Mouse (Mus musculus): ENCODE results near the gene Blvrb. TPM values are rescaled to one million over a fixed set of nuclear protein-coding genes. Genes with fewer than 3 reads are reported as not detected.
A peak's percentile ranks its signal among the peaks of the same experiment; 100 is the strongest.

The Blvrb gene
- polyA plus RNA-seq, 1 experiment: 496 TPM

GRCm38 (mm10) chr7:27448421-27449206, 836 bp downstream of the Blvrb start:
- 0 out of 2 replicates have a peak, but pooled peaks have one; percentile 67 for TF ChIP-seq POLR2A (IDR thresholded peaks at IDR 0.05; ENCODE audit: borderline replicate concordance, low read depth, low read length)
- no peak for TF ChIP-seq CTCF (IDR thresholded peaks at IDR 0.05; ENCODE audit: low read depth, low read length)
- peak overlapping the region; percentile 70 for H3K4me3 ChIP-seq (ENCODE audit: insufficient read depth, low read length)
- H3K27ac ChIP-seq (ENCODE audit: insufficient read depth, low read depth, low read length): peak overlapping the region; percentile 86
- H3K4me1 ChIP-seq (ENCODE audit: control insufficient read depth, insufficient read depth, low read length): peaks cover 34% of the 10 kb centered on the region

- peaks cover 34% of the 10 kb centered on the region for H3K4me1 ChIP-seq (ENCODE audit: control insufficient read depth, insufficient read depth, low read length)
- H3K4me3 ChIP-seq (ENCODE audit: insufficient read depth, low read length): peak overlapping the region; percentile 70
Measured at GRCm38 (mm10) chr7:27449256-27449862, 1.6 kb downstream of the Blvrb start.

GRCm38 (mm10) chr7:27451359-27451758, 3.6 kb downstream of the Blvrb start:
- Histone ChIP-seq H3K4me1 (ENCODE audit: control insufficient read depth, insufficient read depth, low read length) (peaks cover 41% of the 10 kb centered on the region), H3K27ac (ENCODE audit: insufficient read depth, low read depth, low read length) (peak overlapping the region; percentile 54), H3K4me3 (ENCODE audit: insufficient read depth, low read length) (no peak overlapping the region)
- TF ChIP-seq POLR2A (IDR thresholded peaks at IDR 0.05; ENCODE audit: borderline replicate concordance, low read depth, low read length) (no peak), CTCF (IDR thresholded peaks at IDR 0.05; ENCODE audit: low read depth, low read length) (no peak)

More at GRCm38 (mm10) chr7:27449256-27449862, 1.6 kb downstream of the Blvrb start:
- H3K27ac ChIP-seq (ENCODE audit: insufficient read depth, low read depth, low read length): peak overlapping the region; percentile 86
- TF ChIP-seq POLR2A (IDR thresholded peaks at IDR 0.05; ENCODE audit: borderline replicate concordance, low read depth, low read length): no peak
- no peak for TF ChIP-seq CTCF (IDR thresholded peaks at IDR 0.05; ENCODE audit: low read depth, low read length)

GRCm38 (mm10) chr7:27452206-27452770, 4.5 kb downstream of the Blvrb start:
- Histone ChIP-seq H3K4me3 (ENCODE audit: insufficient read depth, low read length) (no peak overlapping the region), H3K4me1 (ENCODE audit: control insufficient read depth, insufficient read depth, low read length) (peaks cover 34% of the 10 kb centered on the region), H3K27ac (ENCODE audit: insufficient read depth, low read depth, low read length) (no peak overlapping the region)
- TF ChIP-seq POLR2A (IDR thresholded peaks at IDR 0.05; ENCODE audit: borderline replicate concordance, low read depth, low read length): no peak
- no peak for TF ChIP-seq CTCF (IDR thresholded peaks at IDR 0.05; ENCODE audit: low read depth, low read length)

GRCm38 (mm10) chr7:27454461-27455121, 6.8 kb downstream of the Blvrb start:
- no peak for TF ChIP-seq CTCF (IDR thresholded peaks at IDR 0.05; ENCODE audit: low read depth, low read length)
- no peak for TF ChIP-seq POLR2A (IDR thresholded peaks at IDR 0.05; ENCODE audit: borderline replicate concordance, low read depth, low read length)
- 0 out of 2 replicates have a peak overlapping the region, but pooled peaks have one; percentile 2 for H3K27ac ChIP-seq (ENCODE audit: insufficient read depth, low read depth, low read length)
- H3K4me1 ChIP-seq (ENCODE audit: control insufficient read depth, insufficient read depth, low read length): peaks cover 28% of the 10 kb centered on the region
- no peak overlapping the region for H3K4me3 ChIP-seq (ENCODE audit: insufficient read depth, low read length)

GRCm38 (mm10) chr7:27455273-27455672, 7.5 kb downstream of the Blvrb start:
- peaks cover 23% of the 10 kb centered on the region for H3K4me1 ChIP-seq (ENCODE audit: control insufficient read depth, insufficient read depth, low read length)
- no peak overlapping the region for H3K27ac ChIP-seq (ENCODE audit: insufficient read depth, low read depth, low read length)
- no peak overlapping the region for H3K4me3 ChIP-seq (ENCODE audit: insufficient read depth, low read length)
- TF ChIP-seq POLR2A (IDR thresholded peaks at IDR 0.05; ENCODE audit: borderline replicate concordance, low read depth, low read length) (no peak), CTCF (IDR thresholded peaks at IDR 0.05; ENCODE audit: low read depth, low read length) (no peak)

- no peak overlapping the region for H3K27ac ChIP-seq (ENCODE audit: insufficient read depth, low read depth, low read length)
- H3K4me1 ChIP-seq (ENCODE audit: control insufficient read depth, insufficient read depth, low read length): peaks cover 7% of the 10 kb centered on the region
- TF ChIP-seq POLR2A (IDR thresholded peaks at IDR 0.05; ENCODE audit: borderline replicate concordance, low read depth, low read length): no peak
- TF ChIP-seq CTCF (IDR thresholded peaks at IDR 0.05; ENCODE audit: low read depth, low read length): no peak
- no peak overlapping the region for H3K4me3 ChIP-seq (ENCODE audit: insufficient read depth, low read length)
Measured at GRCm38 (mm10) chr7:27458614-27459013, 10.8 kb downstream of the Blvrb start.

GRCm38 (mm10) chr7:27459640-27460039, 11.9 kb downstream of the Blvrb start:
- TF ChIP-seq CTCF (IDR thresholded peaks at IDR 0.05; ENCODE audit: low read depth, low read length) (no peak), POLR2A (IDR thresholded peaks at IDR 0.05; ENCODE audit: borderline replicate concordance, low read depth, low read length) (no peak)
- H3K27ac ChIP-seq (ENCODE audit: insufficient read depth, low read depth, low read length): no peak overlapping the region
- peaks cover 7% of the 10 kb centered on the region for H3K4me1 ChIP-seq (ENCODE audit: control insufficient read depth, insufficient read depth, low read length)
- no peak overlapping the region for H3K4me3 ChIP-seq (ENCODE audit: insufficient read depth, low read length)

GRCm38 (mm10) chr7:27460477-27460876, 12.7 kb downstream of the Blvrb start:
- TF ChIP-seq POLR2A (IDR thresholded peaks at IDR 0.05; ENCODE audit: borderline replicate concordance, low read depth, low read length) (no peak), CTCF (IDR thresholded peaks at IDR 0.05; ENCODE audit: low read depth, low read length) (no peak)
- no peak overlapping the region for H3K4me3 ChIP-seq (ENCODE audit: insufficient read depth, low read length)
- H3K27ac ChIP-seq (ENCODE audit: insufficient read depth, low read depth, low read length): no peak overlapping the region
- peaks cover 2% of the 10 kb centered on the region for H3K4me1 ChIP-seq (ENCODE audit: control insufficient read depth, insufficient read depth, low read length)
